Mouse (Mus musculus): ENCODE results near the gene Tmem267.

GRCm38 (mm10) chr13:119456342-119456741, 31.5 kb upstream of the Tmem267 start:
- TF ChIP-seq GATA1 (IDR thresholded peaks at IDR 0.05; ENCODE audit: low read length), result no peak
- no peak for TF ChIP-seq TAL1 (IDR thresholded peaks at IDR 0.05; ENCODE audit: low read length)
